Mouse (Mus musculus): Measurements from ENCODE around the gene Selplg.
A peak's percentile ranks its signal among the peaks of the same experiment; 100 is the strongest.

The Selplg gene

DNA sequence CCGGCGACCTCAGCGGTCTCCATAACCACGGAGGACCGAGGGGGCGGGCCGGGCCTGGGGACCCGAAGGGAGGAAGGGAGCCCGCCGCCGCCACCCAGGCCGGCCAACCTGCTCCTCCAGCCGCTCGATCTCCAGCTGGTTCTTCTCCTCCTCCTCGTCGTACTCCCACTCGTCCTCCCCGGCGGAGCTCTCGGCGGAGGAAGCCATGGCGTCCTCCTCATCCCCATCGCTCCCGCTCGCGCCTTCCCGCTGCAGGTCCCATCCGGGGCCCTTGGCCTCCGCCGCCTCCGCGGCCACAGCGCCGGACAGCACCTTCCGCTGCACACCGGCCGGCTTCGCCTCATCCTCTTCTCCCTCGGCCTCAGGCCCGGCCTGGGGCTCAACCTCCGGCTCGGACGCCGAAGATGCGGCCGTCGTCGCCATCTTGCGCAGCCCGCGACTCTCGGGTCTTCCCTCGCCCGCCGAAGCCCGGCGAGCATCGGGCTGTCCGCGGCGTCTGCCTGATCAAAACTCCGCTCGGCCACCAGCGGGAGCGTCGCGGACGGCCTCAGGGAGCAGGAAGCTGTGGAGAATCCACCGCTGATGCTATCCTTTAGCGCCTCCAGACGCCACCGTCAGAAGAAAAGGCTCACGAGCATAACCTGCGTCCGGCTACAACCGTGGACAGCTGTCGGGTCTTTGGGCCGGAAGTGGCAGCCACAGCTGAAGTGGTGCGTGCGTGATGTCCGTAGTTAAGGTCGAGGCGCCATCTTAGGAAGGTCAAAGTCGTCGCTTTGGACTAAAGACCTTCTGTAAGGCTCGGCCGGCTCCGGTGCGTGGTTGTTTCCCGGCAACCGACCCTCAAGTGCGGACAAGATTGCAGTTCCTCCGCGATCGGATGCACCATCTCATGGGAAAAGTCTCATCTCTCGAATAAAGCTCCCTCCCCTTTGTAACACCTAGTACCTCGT, 61.0 kb downstream of the Selplg start:
- DNase-seq (ENCODE audit: low read depth, low spot score): peak; percentile 97

GRCm38 (mm10) chr5:113768806-113769205, 63.6 kb downstream of the Selplg start:
- peak; percentile 66 for DNase-seq (ENCODE audit: low read depth, low spot score)
